Mouse (Mus musculus) right cerebral cortex, postnatal 4 days (tissue): ENCODE results near the gene Phf2.
A peak's percentile ranks its signal among the peaks of the same experiment; 100 is the strongest.

Experiments
- DNase-seq: peaks from one replicate; pipeline ENCODE4 v3.0.0-alpha.2; 2022

The Phf2 gene

GRCm38 (mm10) chr13:48802181-48802580 lies 68.7 kb downstream of the Phf2 start:
- DNase-seq: no peak

- peak; percentile 85 for DNase-seq
Measured at GRCm38 (mm10) chr13:48800850-48801546, 69.9 kb downstream of the Phf2 start.

- DNase-seq: no peak
Measured at GRCm38 (mm10) chr13:48798256-48798771, 72.6 kb downstream of the Phf2 start.

GRCm38 (mm10) chr13:48796906-48797305 lies 74.0 kb downstream of the Phf2 start:
- DNase-seq: no peak

- DNase-seq: no peak
Measured at GRCm38 (mm10) chr13:48795711-48796110, 75.2 kb downstream of the Phf2 start.

GRCm38 (mm10) chr13:48784594-48785298 lies 86.2 kb downstream of the Phf2 start:
- no peak for DNase-seq

- no peak for DNase-seq
Measured at GRCm38 (mm10) chr13:48784151-48784550, 86.8 kb downstream of the Phf2 start.

GRCm38 (mm10) chr13:48782727-48783725 lies 87.9 kb downstream of the Phf2 start:
- DNase-seq: no peak

GRCm38 (mm10) chr13:48780345-48781010 lies 90.4 kb downstream of the Phf2 start:
- no peak for DNase-seq

GRCm38 (mm10) chr13:48779592-48780344 lies 91.2 kb downstream of the Phf2 start:
- no peak for DNase-seq

GRCm38 (mm10) chr13:48778138-48778537 lies 92.8 kb downstream of the Phf2 start:
- no peak for DNase-seq

- no peak for DNase-seq
Measured at GRCm38 (mm10) chr13:48774506-48774905, 96.4 kb downstream of the Phf2 start.

- DNase-seq: no peak
Measured at GRCm38 (mm10) chr13:48768109-48768508, 102.8 kb downstream of the Phf2 start.

GRCm38 (mm10) chr13:48763701-48764245 lies 107.1 kb downstream of the Phf2 start:
- no peak for DNase-seq

- no peak for DNase-seq
Measured at GRCm38 (mm10) chr13:48760855-48761436, 110.0 kb downstream of the Phf2 start.

GRCm38 (mm10) chr13:48756769-48757168 lies 114.2 kb downstream of the Phf2 start:
- no peak for DNase-seq
